Mouse (Mus musculus) E14TG2a.4 (cell line): ENCODE measurements around the gene Parp12.

Experiments
- CTCF ChIP-seq: conservative IDR thresholded peaks from 2 replicates; pipeline ENCODE4 v1.5.1; 2014; ENCODE audit warnings: low read length
- POU5F1 ChIP-seq: IDR thresholded peaks from 2 replicates; pipeline ENCODE4 v1.6.1; 2014; ENCODE audit warnings: low read length, borderline replicate concordance

DNA sequence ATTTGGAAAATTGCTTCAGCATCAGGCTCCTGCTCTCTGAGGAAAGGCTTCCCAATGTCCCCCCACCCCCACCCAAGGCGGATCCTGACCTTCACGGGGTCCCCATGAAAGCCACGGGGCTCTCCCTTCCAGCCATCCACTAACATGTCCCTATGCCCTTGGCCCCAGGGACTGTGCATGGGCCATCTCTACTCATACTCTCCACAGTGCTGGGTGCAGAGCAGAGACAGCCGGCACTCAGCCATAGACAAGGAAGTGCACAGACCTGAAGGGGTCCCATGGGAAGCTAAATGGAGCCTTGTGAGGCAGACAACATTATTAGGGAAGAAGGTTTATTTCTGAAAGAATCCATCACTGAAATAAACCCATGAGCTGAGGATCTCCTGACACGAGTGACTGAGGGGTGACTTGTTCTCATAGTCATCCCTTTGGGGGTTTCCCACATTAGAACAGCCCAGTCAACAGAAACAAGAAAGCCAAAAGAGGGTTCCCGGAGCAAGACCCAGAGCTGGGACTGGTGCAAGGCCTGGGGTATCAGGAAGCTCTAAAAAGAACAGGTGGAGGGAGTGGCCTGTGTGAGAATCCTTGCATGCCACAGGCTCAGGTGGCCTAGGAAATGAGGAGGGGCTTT, 63.2 kb downstream of the Parp12 start:
- no peak for TF ChIP-seq CTCF
- TF ChIP-seq POU5F1, result no peak
